Mouse (Mus musculus) large intestine, adult 2 months (tissue): Measurements from ENCODE around the gene Col20a1. TPM values are rescaled to one million over a fixed set of nuclear protein-coding genes. Genes with fewer than 3 reads are reported as not detected.

Experiments used
- DNase-seq: peaks from one replicate; pipeline ENCODE4 v3.0.0-alpha.2; 2012; ENCODE audit warnings: low read depth, low spot score
- WGBS: fragments of 180-500 bp; shearing (Covaris S2); methylation state at CpG from one replicate; pipeline ENCODE4 v1.1.7; 2018; 5-methylcytosine and 5-hydroxymethylcytosine counted together
- polyA plus RNA-seq: library from polyadenylated mRNA; depleted of rRNA; stranded (reverse); fragments of >200 nt; gene quantifications from 2 replicates; pipeline ENCODE4 v1.2.3, GENCODE M21; 2012

Col20a1 gene
- polyA plus RNA-seq, 1 experiment, result 1.8 TPM

DNA sequence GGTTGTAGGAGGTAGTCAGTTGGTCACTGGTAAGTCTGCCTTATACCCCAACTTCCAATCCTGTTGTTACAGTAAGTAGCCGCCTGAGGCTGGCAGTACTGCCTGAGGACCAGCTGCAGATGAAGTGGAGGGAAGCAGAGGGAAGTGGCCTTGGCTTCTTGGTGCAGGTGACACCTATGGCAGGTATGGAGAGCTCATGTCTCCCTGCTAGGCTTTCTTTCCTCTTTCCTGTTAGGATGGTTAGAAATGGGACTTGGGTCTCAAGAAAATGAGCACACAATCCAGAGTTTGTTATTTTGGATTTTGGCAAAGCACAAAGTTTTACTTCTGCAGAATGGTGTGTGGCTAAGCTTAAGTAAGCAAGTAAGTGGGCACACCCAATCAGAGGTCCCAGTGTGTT is 2.6 kb downstream of the Col20a1 start:
- no peak for DNase-seq
- WGBS, result 76% methylated on average over 1 of the region's 1 CpGs

DNA sequence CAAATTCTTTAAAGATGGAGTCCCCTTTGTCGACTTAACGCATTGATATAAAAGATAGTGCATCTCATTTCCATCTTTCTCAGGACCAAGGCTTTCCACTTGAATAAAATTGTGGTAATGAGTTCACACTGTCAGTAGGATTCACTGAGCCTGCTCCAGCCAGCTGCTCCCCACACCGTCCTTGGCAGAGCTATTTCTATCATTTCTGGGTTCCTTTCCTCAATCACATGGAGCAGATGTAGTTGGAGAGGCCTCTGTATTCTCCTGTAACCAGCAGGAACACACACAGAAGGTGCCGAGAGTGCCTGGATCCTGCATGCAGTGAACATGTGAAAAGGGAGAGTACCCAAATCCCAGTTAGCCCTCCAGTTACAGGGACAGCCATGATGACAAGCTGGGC is 4.0 kb downstream of the Col20a1 start:
- WGBS, result 70% methylated on average over 4 of the region's 4 CpGs
- no peak for DNase-seq

DNA sequence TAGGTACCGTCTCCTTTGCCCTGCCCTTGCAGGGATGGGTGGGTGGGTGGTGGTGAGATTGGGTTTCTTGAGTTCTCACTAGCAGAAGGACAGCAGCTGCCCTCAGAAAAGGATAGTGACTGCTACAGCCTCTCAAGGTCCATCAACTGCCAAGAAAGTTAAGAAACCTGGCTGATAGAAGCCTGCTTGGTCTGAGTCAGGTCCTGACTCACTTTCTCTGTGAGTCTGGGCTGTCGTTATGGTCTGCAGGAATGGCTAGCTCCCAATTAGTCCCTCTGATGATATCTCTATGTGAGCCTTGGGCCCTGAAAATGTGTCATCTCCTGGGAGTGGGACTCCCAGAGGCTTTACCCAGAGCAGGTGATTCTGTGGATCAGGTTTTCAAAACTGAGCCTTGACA is 8.0 kb downstream of the Col20a1 start:
- no peak for DNase-seq
- 63% methylated on average over 2 of the region's 2 CpGs for WGBS

GRCm38 (mm10) chr2:180995457-180995856 is 9.1 kb downstream of the Col20a1 start:
- DNase-seq, result no peak
- 67% methylated on average over 4 of the region's 4 CpGs for WGBS

- no peak for DNase-seq
- 4% methylated on average over 5 of the region's 5 CpGs for WGBS
These were observed 10.1 kb downstream of the Col20a1 start for GRCm38 (mm10) chr2:180996436-180996835.

- DNase-seq, result no peak
- 73% methylated on average over 3 of the region's 3 CpGs for WGBS
These were observed 10.6 kb downstream of the Col20a1 start for GRCm38 (mm10) chr2:180996905-180997304.

GRCm38 (mm10) chr2:181007054-181007453 is 20.7 kb downstream of the Col20a1 start:
- DNase-seq, result no peak
- WGBS, result 65% methylated on average over 4 of the region's 4 CpGs

DNA sequence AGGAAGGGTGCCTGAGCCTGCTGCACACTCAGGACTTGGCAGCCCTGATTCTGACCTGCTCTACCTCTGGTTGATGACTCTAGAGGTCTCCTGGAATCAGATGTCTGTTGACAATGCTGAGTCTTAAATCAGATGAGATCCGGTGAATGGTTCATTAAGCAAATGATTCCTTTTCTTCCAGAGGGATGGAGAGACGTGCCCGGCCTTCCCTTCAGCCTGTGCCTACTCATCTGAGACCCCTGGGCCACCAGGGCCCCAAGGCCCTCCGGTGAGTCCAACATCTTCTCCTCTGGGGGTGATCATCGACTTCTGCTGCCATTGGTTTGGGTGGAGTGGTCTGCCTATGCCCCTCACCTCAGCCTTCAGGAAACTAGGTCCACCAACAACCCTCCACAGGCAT is 22.0 kb downstream of the Col20a1 start:
- 66% methylated on average over 5 of the region's 5 CpGs for WGBS

GRCm38 (mm10) chr2:181031406-181031934 is 45.1 kb downstream of the Col20a1 start:
- no peak for DNase-seq
- WGBS, result 78% methylated on average over 11 of the region's 11 CpGs

More for the DNA sequence above, 22.0 kb downstream of the Col20a1 start:
- no peak for DNase-seq

DNA sequence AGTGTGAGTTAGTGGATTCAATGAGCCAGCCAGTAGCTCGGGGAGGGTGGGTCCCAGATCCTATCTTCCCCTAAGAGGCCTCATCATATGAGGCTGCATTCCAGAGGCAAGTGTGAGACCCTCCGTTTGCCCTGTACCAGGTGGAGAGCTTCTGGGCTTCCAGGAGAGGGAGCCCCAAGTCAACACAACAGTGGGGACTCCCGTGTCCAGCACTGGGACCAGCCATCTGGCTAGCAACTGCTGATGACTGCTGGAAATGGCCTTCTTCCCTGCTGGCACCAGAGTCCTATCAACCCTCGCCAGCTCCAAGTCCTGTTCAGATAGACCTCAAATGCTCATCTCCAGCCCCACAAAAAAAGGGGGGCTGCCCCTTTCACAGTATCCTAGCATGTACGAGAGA is 46.1 kb downstream of the Col20a1 start:
- 34% methylated on average over 5 of the region's 5 CpGs for WGBS
- no peak for DNase-seq

DNA sequence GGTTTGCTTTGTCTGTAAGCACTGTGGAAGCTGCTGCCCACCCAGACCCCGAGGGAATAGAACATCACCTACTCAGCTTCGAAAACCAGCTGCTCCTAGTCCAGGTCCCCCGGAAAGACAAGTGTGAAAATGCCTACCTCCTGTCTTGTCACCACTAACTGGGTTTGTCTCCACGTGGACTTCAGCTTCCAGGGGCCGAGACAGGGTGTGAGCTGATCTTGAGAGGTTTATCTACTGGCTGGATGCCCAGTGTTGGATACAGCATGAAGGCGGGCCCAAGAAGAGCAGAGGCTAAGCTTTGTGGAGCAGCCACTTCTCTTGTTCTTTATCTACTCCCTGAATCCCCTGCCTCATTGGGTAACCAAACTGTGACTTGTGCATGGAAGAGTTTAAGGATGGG is 47.0 kb downstream of the Col20a1 start:
- WGBS, result 37% methylated on average over 6 of the region's 6 CpGs
- no peak for DNase-seq

- DNase-seq, result no peak
- 75% methylated on average over 7 of the region's 7 CpGs for WGBS
These were observed 48.9 kb downstream of the Col20a1 start for GRCm38 (mm10) chr2:181035186-181035585.

DNA sequence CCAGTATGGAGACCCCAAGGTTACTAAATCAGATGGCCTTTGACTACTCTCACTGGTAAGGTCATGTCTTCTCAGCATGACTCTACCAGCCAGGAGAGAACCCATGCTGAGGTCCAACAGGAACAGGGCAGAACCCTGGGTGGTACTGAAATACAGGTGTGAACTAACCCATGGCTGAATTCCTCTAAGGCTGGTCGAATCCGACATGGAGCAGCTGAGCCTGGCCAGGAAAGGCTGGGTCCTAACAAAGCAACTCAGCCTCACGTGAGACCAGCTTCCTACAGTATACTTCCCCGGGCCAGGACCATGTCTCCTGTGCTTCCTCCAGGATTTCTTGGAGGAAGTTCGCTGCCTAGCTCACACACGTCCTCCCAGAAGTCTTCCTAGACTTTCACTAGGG is 50.2 kb downstream of the Col20a1 start:
- 56% methylated on average over 6 of the region's 6 CpGs for WGBS
- DNase-seq, result no peak

- DNase-seq, result no peak
These were observed 52.5 kb downstream of the Col20a1 start for GRCm38 (mm10) chr2:181038644-181039355.

DNA sequence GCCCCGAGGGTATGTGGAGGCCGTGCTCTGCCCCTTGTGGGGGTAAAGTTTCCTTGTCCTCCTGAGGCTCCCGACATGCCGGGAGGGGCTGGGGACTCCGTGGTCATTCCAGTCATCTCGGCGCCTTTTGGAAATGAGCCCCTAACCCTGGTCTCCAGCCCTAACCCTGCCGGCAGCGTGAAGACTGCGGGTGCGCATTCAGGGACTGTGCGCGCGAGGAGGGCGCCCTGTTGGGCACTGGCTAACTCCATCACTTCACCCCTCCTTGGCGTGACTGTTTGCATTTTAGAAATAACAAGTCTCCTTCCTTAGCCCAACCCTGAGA is 53.0 kb downstream of the Col20a1 start:
- WGBS, result 3% methylated on average over 16 of the region's 16 CpGs
- DNase-seq, result no peak

More at GRCm38 (mm10) chr2:181038644-181039355, 52.5 kb downstream of the Col20a1 start:
- WGBS, result 2% methylated on average over 62 of the region's 63 CpGs

DNA sequence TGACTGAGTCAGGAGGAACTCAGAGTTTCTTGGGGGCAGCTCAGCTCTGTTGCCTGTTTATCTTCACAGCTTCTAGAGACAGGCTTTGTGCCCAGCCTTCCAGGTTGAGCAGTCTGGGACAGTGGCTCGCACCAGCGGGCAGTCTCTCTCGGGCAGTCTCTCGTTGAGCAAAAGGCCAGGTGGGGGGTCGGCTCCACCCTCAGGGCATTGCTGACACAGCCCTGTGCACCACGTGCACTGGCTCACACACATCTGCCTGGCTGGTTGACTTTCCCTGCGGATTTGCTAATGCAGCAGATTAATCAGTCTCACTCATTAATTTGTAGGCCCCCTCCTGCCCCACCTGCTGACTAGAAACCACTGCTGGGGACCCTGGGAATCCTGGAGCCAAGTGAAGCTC is 55.6 kb downstream of the Col20a1 start:
- WGBS, result 27% methylated on average over 7 of the region's 7 CpGs
- DNase-seq, result no peak

GRCm38 (mm10) chr2:181042376-181042775 is 56.0 kb downstream of the Col20a1 start:
- DNase-seq, result no peak

DNA sequence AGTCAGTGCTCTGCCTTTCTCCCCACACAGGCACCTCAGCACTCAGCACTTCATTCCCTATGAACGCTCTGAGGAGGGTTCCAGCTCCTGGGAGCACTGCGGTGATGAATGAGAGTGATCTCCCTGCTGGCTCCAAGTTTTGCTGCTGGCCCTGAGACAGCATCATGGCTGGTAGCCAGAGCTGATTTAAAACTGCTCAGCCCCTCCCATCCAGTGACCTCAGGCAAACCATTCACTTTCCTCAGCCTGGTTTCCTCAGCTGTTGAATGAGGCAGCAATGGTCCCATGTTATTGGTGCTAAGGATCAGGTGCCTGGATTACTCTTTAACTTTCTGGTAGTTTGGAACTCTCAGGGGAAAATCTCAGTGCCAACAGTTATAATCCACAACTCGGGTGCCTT is 57.1 kb downstream of the Col20a1 start, which contains the start of gene Chrna4:
TSS of gene Chrna4 (minus strand) at position 110 of the 400 bp plus-strand sequence.
- peak; percentile 11 for DNase-seq
- WGBS, result 36% methylated on average over 3 of the region's 3 CpGs

GRCm38 (mm10) chr2:181044001-181044400 is 57.7 kb downstream of the Col20a1 start:
- no peak for DNase-seq
- 37% methylated on average over 3 of the region's 3 CpGs for WGBS

DNA sequence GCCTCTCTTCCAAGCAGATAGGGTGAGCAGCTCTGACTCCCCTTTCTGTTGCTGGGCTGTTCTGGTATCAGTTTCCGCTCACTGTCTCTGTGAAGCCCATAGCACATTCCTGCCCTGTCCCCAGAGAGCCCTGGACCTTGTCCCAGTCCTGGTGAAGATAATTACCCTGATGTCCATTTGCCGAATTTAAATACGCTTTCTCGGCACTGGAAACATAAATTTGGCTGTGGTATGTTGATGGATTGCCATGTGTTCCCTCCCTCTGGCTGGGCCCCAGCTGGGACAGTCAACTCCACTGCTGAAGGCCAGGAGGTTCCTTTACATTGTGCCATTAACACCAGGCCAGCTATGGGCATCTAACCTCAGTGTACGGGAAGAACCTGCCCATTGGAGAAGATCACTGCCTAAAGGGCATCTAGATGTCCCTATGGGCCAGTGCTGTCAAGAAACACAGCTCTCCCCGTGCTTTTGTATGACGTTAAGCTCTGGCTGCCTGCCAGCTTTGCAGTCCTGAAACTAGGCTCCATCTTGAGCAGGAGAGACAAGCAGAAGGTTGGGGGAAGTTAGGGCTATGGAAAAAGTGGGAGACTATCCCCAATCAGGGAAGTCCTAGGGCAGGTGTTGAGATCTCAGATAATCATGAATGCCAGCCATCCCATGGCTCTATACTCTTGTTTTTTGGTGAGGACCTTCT is 62.1 kb downstream of the Col20a1 start:
- WGBS, result 42% methylated on average over 7 of the region's 7 CpGs
- DNase-seq, result no peak

DNA sequence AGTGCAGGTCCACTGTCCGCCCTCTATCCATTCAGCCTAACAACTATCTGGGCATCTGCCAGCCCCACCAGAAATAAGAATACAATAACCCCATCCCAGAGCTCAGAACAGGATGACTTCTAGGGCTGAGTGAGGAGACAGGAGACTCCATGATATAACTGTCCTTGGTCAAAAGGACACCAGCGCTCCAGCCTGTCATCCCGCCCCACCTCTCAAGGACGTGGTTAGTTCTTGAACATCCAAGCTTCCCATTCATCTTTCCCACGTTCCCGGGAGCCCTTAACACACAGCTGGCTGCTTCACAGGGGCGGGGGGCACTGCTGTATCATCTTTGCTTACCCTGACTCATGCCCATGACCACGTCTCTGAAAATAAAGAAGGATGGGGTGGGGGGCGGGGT is 62.7 kb downstream of the Col20a1 start:
- 76% methylated on average over 9 of the region's 9 CpGs for WGBS
- no peak for DNase-seq
